Mouse (Mus musculus) layer of hippocampus, postnatal 25 days (tissue): ENCODE measurements at regions not wholly inside any gene's neighbourhood (a gene's known extent, or its start where the extent isn't known, plus 50 kb on each side); places are given as distances from the start of the nearest gene placed in this dataset.

Source experiments
- DNase-seq, 2 experiments: peaks; one replicate each; pipeline ENCODE4 v3.0.0; 2022; ENCODE audit warnings: mixed read lengths in 2 of 2, low spot score in 1 of 2; ENCODE audit errors: extremely low spot score in 1 of 2

GRCm38 (mm10) chr6:51641965-51642364, 118.3 kb downstream of the Snx10 start:
- no peak for DNase-seq

GRCm38 (mm10) chr6:51648813-51649212, 125.1 kb downstream of the Snx10 start:
- DNase-seq = no peak

GRCm38 (mm10) chr6:51653753-51654152, 130.1 kb downstream of the Snx10 start:
- no peak for DNase-seq

- DNase-seq = no peak
These were observed 131.3 kb downstream of the Snx10 start for GRCm38 (mm10) chr6:51654991-51655390.

- no peak for DNase-seq
These were observed 132.4 kb downstream of the Snx10 start for GRCm38 (mm10) chr6:51656078-51656477.

GRCm38 (mm10) chr6:51656883-51657640, 133.4 kb downstream of the Snx10 start:
- no peak for DNase-seq

GRCm38 (mm10) chr6:51658360-51658759, 134.7 kb downstream of the Snx10 start:
- DNase-seq = no peak

- no peak for DNase-seq
These were observed 139.5 kb downstream of the Snx10 start for GRCm38 (mm10) chr6:51663178-51663577.

- DNase-seq = no peak
These were observed 140.3 kb downstream of the Snx10 start for GRCm38 (mm10) chr6:51664049-51664448.

- no peak for DNase-seq
These were observed 143.3 kb downstream of the Snx10 start for GRCm38 (mm10) chr6:51667022-51667421.

- no peak for DNase-seq
These were observed 151.7 kb downstream of the Snx10 start for GRCm38 (mm10) chr6:51675342-51675945.

- DNase-seq = no peak
These were observed 153.7 kb downstream of the Snx10 start for GRCm38 (mm10) chr6:51677162-51677996.

GRCm38 (mm10) chr6:51678743-51679142, 155.0 kb downstream of the Snx10 start:
- DNase-seq = no peak

- no peak for DNase-seq
These were observed 156.6 kb downstream of the Snx10 start for GRCm38 (mm10) chr6:51680239-51680857.

GRCm38 (mm10) chr6:51683131-51683530, 159.4 kb downstream of the Snx10 start:
- DNase-seq = no peak

- DNase-seq = no peak
These were observed 162.1 kb downstream of the Snx10 start for GRCm38 (mm10) chr6:51685651-51686287.

GRCm38 (mm10) chr6:51690795-51691563, 167.3 kb downstream of the Snx10 start:
- DNase-seq = peak; percentile 18 to 25

- no peak for DNase-seq
These were observed 170.3 kb downstream of the Snx10 start for GRCm38 (mm10) chr6:51693984-51694383.

- DNase-seq = no peak
These were observed 172.7 kb downstream of the Snx10 start for GRCm38 (mm10) chr6:51696396-51696795.

- DNase-seq = no peak
These were observed 174.1 kb downstream of the Snx10 start for GRCm38 (mm10) chr6:51697754-51698153.
